In the genomic region with DNA sequence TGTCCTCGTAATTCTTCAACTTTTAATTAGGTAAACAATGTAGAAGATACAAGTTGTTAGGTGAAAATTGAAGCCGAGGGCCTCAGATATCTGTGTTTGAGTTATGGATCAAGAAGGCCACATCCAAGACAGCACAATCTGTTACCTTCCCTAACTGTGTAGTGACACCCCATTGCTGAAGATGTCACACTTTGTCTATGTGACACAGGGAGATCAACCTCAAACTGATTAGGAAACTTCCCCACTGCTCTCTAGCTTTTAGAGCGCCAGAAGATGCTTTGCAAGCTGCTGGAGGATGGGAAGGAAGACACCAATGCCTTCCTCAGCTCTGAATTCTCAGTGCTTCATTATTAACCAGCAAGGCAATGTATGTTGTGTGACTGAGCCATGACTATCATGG, we compare ENCODE assay signal across 24 mouse cellular contexts.
"Had no signal": no experiment of that assay in that cellular context is flagged by ENCODE, and none has a peak within 500 bp of the region (broad histone marks: within the 10 kb centered on the region; RNA-seq: fewer than 3 reads in every experiment).

No protein-coding gene starts in this region.

- H3K27ac ChIP-seq: gastrocnemius, adult 2 months; heart, embryonic 10.5 days; hindbrain, embryonic 10.5 days; hindbrain, embryonic 12.5 days; hindbrain, embryonic 14.5 days; intestine, embryonic 15.5 days; layer of hippocampus, adult 2 months; left cerebral cortex, adult 2 months; limb, embryonic 10.5 days; limb, embryonic 12.5 days had no signal

- H3K9ac ChIP-seq: heart, embryonic 12.5 days; hindbrain, embryonic 12.5 days; hindbrain, embryonic 14.5 days; intestine, embryonic 15.5 days; limb, embryonic 12.5 days had no signal

- H3K4me3 ChIP-seq: gastrocnemius, adult 2 months; heart, embryonic 10.5 days; heart, embryonic 12.5 days; hindbrain, embryonic 10.5 days; hindbrain, embryonic 12.5 days; intestine, embryonic 15.5 days; layer of hippocampus, adult 2 months; left cerebral cortex, adult 2 months; limb, embryonic 10.5 days; limb, embryonic 12.5 days had no signal

- H3K4me1 ChIP-seq: heart, embryonic 10.5 days; hindbrain, embryonic 10.5 days; hindbrain, embryonic 12.5 days; intestine, embryonic 15.5 days; limb, embryonic 10.5 days; limb, embryonic 12.5 days had no signal

- H3K9me3 ChIP-seq: heart, embryonic 10.5 days; heart, embryonic 12.5 days; hindbrain, embryonic 10.5 days; hindbrain, embryonic 12.5 days; intestine, embryonic 15.5 days; limb, embryonic 10.5 days; limb, embryonic 12.5 days had no signal

- ATAC-seq: hindbrain, embryonic 16.5 days; inflammation-experienced regulatory T-cells, adult 6 months had no signal

- H3K4me2 ChIP-seq: heart, embryonic 12.5 days; hindbrain, embryonic 12.5 days; hindbrain, embryonic 14.5 days; intestine, embryonic 15.5 days; limb, embryonic 12.5 days; liver, embryonic 11.5 days had no signal

- DNase-seq: gastrocnemius, adult 2 months; gastrocnemius, postnatal 25 days; heart, adult 18-20 months; heart, postnatal 10 days; heart, postnatal 4 days; kidney, adult 18-20 months; kidney, adult 8-10 months; kidney, postnatal 10 days; kidney, postnatal 25 days; kidney, postnatal 4 days; liver had no signal

- H3K36me3 ChIP-seq: heart, embryonic 10.5 days; heart, embryonic 12.5 days; hindbrain, embryonic 10.5 days; hindbrain, embryonic 12.5 days; intestine, embryonic 15.5 days; limb, embryonic 10.5 days; limb, embryonic 12.5 days had no signal

- H3K27me3 ChIP-seq: heart, embryonic 12.5 days; hindbrain, embryonic 12.5 days; intestine, embryonic 15.5 days; limb, embryonic 12.5 days had no signal
